Mouse (Mus musculus) left cerebral cortex, adult 11 months (tissue): ENCODE data around the gene Itpkb.

Experiments used
- DNase-seq: peaks from one replicate; pipeline ENCODE4 v3.0.0; 2022; ENCODE audit warnings: low spot score

The Itpkb gene

GRCm38 (mm10) chr1:180462983-180463475 lies 132.7 kb downstream of the Itpkb start:
- DNase-seq: no peak

DNA sequence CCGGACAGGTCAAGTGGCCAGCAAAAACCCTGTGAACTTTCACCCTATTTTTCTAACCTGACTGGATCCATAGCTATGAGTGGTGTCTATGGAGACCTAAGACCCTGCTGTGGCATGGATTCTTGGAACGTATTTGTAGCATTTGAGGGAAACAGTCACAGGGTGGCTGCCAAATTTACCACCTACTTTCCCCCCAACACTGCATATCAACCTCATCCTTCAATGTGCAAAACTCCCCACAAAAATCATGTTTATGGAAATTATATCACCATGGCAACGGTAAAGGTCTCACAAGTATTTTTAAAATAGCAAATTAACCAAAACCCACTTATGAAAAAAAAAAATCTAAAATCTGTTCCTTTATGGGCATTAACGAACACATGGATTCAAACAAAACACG lies 134.1 kb downstream of the Itpkb start:
- DNase-seq: no peak

DNA sequence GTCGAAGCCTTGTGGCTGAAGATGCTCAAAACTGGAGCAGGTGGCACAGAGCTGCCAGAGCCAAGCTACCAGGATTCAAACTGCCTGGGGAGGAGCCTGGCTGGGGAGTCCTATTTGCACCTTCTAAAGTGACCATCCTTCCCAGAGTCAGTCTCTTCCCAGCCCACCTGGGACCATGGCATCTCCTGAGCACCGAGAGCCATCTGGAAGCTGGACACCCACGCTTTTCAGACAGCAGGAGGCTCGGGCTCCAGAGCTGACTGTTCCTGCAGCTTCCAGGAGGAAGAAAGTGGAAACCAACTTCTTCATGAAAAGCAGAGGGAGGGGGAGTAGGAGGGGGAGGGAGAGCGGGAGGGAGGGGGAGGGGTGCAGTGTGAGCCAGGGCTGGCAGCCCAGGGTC lies 135.3 kb downstream of the Itpkb start:
- DNase-seq: no peak

GRCm38 (mm10) chr1:180468004-180468403 lies 137.7 kb downstream of the Itpkb start:
- DNase-seq: no peak

DNA sequence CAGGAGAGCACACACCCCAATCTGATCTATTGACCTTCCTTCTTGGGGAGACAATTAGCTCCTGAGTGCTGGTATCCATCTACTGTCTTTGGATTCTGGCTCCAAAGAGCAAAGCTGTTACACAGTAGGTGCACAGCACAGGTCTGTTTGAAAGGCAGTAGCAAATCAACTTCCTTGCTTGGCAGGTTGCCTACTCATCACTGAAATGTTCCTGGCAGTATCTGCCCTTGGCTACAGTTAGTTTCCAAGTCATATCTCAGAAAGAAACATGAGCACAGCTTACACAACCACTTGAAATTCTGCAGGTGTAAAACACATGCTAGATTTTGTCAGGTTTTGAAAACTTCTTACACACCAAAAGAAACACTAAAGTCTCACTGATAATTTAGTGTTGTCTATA lies 143.3 kb downstream of the Itpkb start:
- DNase-seq: no peak
